Mouse (Mus musculus) adrenal gland, postnatal 36 days (tissue): ENCODE data around the gene Spef1. TPM values are rescaled to one million over a fixed set of nuclear protein-coding genes. Genes with fewer than 3 reads are reported as not detected.
A peak's percentile ranks its signal among the peaks of the same experiment; 100 is the strongest.

Experiments used
- DNase-seq, 2 experiments: peaks; one replicate each; pipeline ENCODE4 v3.0.0; 2021; ENCODE audit warnings: mixed read lengths in 1 of 2
- total RNA-seq, 2 experiments: library from RNA; stranded (reverse); gene quantifications; 2 replicates each; pipeline ENCODE4 v1.2.3; 2021

Gene Spef1
- total RNA-seq, 2 experiments from 2014 or later: 4.9 to 6.1 TPM

DNA sequence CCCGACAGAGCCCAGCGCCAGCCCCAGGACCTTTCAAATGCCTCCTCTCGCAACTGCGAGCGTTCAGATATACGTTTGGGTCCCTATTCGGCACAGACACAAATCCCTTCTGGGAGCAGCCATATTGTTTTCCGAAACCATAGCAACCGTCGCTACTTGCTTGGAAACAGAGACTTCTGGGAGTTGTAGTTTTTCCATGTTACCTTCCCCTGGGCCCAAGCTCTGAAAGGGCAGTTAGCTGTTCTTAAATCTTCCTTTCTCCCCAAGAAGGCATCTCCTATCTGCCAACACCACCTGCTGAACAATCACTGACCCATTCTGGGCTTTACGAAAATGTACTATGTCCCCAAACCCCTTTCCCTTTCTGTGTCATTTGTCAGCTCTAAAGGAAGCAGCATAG, 12.4 kb downstream of the Spef1 start:
- DNase-seq: peak; percentile 62 to 73

DNA sequence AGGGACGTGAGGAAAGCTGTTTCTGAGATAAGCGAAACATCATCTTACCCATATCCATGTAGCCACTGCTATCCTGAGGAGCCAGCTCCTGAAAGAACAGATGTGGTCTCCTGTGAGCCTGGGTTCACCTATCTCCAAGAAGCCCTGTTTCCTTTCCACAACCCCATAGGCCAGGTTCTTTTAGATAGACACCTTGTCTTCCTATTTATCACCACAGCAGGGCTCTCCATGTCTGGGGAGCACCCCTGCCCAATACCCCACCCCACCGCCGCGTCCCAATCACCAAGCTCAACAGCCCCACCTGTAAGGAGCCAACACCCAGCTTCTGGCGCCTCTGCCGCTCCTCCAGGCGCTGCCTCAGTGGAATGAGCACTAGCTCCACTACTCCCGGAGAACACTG, 14.8 kb downstream of the Spef1 start:
- no peak for DNase-seq

DNA sequence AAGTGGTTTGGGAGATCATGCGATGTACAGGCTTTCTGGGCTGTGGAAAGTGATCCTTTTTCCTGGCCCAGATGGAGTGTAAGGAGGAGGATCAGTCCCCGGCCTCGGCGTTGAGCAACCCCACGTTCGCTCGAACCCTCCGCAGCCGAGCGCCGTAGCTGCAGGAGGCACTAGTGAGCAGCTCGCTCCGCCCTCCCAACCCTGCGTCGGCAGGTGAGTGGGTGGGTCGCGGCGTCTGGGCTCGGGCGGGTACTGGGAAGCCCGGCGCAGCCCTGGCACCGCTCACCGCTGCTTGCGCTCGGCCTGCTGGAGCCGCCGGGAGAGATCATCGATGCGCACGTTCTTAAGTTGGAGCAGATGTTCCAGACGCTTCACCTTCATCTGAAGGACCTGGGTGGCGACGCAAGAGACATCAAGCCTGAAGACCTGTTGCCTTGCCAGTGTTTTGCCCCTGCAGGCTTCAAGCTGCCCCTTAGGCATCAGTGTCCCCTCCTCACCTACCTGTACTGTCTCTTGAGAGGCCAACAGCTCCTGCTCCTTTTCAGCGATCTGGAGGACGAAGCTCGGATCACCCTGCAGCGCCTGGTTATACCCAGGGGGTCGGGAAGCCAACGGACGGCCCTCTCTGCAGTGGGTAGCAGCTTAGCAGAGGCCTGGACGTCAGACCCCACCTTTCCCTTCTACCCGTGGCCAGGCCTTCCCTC, 15.5 kb downstream of the Spef1 start:
- peak; percentile 85 to 87 for DNase-seq

DNA sequence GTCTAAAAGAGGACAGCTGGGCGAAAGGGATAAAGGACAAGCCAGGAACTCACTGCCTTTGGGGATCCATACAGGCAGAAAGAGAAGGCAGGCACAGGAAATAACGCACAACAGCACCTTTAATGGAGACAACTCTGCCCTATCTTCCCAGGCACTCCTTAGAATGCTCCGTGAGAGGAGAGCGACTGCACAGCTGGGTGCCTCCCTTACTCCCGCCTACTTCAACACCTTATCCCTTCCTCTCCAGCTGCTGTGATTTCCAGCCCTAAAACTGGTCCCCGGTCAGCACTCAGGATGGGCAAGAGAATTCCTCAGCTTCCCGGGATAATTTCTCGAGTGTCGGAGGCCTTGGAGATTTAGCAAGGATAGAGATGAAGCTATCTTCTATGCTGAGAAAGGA, 16.1 kb downstream of the Spef1 start:
- no peak for DNase-seq

DNA sequence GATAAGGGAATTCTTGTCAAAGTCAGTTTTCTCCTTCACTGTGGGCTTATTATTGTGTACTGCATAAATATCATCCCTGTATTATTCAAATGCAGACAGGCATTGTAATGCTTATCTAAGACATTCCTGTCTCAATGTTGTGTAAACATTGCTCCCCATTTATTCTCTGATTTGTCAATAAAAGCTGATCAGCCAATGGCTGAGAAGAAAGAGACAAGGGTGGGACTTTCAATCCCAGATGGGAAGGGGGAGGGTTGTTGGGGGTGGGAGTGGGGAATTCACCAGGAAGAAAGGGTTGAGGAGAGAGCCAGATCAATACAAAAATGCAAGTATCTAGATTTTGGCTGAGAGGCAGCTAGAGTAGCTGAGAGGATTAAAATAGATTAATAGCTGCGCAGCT, 18.2 kb downstream of the Spef1 start:
- no peak for DNase-seq

DNA sequence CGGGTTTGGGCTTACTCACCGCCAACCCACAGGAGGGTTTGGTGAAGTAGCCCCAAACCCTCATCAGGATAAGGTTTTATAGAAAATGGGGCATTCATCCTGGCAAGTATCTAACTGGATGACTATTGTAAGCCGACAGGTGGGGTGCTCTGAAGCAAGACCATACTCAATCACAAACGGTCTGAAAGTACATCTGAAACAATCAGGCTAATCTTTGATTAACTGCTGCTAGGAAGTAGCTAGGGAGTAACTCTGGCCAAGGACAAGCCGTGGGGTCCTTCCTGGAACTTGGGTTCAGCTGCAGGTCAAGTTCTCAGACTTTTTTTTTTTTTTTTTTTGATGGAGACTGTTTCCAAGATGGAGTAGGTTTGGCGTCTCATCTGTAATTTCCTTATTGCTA, 19.1 kb downstream of the Spef1 start:
- no peak for DNase-seq

DNA sequence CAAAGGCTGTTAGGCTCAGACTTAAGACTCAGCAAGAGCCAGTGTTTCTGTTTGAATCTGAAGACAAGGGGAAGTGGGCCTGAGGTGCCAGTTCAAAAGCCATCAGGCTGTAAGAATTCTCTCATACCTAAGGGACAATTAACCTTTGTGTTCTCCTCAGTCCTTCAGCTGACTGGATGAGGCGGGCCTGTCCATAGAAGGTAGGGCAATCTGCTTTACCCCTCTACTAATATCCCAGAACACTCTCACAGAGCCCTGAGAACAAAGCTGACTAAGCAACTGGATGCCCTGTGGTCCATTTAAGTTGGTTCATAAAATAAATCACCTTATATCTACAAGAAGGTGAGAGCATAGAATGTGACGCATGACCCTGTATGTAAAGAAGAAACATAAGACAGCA, 20.9 kb downstream of the Spef1 start:
- DNase-seq: no peak

DNA sequence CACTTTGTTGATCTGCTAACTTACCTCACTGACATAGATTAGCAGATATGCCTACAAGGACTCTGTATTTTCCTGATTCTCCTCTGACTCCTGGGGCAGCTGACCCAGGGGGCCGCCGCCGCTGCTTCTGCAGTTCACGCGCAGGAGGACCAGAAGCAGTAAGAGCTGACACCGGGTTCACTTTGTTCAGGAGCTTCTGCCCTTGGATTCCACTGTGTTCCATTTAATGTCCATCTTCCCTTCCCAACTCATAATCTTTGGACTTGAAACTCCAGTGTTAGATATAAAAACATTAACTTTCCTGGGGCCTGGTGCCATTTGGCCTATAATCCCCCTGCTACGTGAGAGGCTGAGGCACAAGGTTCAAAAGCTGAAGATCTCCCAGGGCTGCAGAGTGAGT, 23.2 kb downstream of the Spef1 start:
- DNase-seq: no peak

DNA sequence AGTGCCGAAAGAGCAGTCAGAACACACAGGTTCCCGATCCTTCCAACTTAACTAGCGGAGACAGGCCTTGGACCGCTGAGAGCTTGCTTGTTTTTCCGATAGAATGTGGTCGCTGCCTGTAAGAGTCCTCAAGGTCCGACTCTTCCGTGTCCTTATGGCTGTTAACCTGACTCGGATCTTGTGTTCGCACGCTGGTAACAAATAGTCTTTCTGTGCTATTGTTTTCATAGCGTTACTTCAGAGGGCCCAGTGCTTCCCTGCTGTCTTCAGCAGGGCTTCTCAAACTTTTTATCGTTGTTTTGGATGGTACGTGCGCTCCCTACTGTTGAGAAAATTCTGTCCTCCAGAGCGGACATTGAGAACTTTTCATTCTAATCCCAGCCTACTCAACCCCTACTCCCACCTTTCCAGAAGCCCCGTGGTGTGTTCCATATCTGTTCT, 26.4 kb downstream of the Spef1 start:
- DNase-seq: peak in 1 of 2 experiments; percentile 47

DNA sequence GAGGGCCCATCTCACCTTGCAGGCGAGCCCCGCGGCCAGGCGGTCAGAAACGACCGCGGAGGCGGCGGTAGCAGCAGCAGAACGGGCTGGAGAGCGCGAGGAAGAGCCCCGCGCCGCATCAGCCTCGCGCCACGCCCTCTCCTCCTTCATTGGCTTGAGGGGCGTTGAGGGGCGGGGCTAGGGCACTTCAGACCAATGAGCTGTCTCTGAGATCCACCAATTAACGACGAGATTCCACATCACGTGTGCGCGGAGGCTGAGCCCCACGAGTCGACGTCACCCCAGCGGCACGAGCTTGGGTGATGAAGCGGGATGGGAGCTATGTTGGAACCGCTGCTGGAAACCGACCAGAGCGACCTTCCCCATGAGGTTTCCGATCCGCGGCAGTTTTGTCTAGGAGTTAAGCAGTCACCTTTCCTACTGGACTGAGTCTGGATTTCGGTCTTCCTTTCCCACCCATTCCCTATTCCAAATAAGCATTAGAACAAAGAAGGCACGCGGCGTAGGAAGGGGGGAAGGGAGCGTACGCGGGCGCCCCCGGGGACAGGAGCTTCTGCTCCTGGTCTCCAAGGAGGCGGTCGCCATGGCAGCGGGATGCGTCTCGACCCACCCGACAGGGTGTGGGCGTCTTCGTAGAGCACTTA, 27.0 kb downstream of the Spef1 start, which contains the start of gene 1700037H04Rik:
Gene 1700037H04Rik, minus strand, starts transcription at position 144 of the 644 bp plus-strand sequence.
- DNase-seq: peak; percentile 95 to 97

DNA sequence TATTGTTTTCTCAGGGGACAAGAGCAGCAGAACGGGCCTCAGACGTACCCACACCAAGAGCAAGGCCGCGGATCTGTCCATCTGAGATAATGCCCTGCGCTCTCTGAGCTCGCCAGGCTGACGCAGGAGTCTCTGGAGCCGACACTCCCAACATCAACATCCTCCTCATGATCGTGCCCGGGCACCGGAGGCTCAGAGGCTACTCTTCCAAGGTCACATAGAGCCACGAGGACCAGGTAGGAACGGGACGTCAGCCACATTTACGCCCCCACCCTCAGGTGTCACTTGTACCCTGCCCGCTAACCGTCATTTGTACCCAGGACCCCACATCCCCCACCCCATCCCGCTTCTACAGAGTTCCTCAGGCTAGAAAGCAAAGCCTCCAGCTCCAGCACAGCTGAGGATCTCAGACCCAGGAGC, 27.6 kb downstream of the Spef1 start:
- peak; percentile 47 to 49 for DNase-seq

DNA sequence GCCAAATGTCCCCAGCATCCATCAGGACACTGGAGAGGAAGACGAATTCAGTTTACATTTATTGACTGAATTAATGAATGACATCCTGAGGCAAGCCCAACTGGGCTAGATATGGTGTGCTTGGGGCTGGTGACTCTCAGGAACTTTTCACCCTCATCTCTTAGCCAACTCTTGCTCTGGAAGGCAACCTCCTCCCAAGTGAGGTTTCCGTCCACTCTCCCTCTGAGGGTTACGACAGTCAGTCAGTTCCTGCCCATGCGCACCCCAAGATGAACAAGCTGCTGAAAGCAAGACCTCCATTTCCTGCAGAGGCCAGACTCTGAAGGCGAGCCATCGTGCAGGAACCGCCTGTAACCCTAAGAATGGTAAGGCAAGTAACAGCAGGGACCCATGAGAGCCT, 30.1 kb downstream of the Spef1 start:
- peak in 1 of 2 experiments; percentile 16 for DNase-seq

DNA sequence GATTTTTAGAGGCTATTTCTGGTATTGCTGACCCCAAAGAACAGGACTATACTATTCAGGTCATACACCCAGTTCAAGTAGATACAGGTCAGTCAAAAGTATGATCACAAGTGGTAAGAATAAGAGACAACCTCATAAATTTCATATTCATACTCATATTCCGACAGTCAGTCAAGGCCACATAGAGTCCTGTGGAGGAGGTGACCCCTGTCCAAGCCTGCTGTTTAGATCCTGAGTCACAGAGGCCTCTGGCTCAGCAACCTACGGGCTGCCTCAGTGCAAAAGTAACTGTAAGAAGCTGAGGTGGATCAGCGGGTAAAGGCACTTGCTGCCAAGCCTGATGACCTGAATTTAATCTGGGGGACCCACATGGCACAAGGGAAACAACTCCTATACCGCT, 33.0 kb downstream of the Spef1 start:
- peak; percentile 34 for DNase-seq

DNA sequence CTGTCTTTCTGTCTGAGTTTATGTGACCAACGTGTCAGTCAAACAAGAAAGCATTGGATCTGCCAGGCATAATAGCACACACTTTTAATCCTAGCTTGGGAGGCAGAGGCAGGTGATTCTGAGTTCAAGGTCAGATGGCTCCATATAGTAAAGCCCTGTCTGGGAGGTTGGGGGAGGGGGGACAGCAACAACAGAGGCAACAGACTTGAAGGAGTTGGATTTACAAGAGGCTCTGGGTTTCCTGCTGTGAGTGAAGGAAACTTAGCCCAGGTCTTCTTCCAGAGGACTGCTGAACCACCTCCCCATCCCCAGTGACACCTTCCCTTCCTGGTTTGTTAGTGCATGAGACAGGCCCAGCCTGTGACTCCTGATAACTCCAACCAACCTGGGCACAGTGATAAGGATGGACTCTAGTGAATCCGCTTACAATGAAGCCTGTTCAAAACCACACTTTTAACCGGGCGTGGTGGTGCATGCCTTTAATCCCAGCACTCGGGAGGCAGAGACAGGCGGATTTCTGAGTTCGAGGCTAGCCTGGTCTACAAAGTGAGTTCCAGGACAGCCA, 34.8 kb downstream of the Spef1 start:
- no peak for DNase-seq

DNA sequence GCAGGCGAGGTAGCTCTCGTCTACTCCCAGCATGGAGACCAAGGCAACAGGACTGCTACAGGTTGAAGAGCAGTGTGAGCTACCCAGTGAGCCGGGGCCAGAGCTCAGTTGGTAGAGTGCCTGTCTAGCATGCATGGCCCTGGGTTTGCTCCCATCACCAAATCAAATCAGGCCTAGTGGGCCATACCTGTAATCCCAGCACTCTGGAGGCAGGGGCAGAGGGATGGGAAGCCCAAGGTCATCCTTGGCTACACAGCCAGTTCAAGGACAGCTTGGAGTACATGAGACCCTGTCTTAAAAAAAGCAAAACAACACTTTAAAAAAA, 37.9 kb downstream of the Spef1 start:
- no peak for DNase-seq

DNA sequence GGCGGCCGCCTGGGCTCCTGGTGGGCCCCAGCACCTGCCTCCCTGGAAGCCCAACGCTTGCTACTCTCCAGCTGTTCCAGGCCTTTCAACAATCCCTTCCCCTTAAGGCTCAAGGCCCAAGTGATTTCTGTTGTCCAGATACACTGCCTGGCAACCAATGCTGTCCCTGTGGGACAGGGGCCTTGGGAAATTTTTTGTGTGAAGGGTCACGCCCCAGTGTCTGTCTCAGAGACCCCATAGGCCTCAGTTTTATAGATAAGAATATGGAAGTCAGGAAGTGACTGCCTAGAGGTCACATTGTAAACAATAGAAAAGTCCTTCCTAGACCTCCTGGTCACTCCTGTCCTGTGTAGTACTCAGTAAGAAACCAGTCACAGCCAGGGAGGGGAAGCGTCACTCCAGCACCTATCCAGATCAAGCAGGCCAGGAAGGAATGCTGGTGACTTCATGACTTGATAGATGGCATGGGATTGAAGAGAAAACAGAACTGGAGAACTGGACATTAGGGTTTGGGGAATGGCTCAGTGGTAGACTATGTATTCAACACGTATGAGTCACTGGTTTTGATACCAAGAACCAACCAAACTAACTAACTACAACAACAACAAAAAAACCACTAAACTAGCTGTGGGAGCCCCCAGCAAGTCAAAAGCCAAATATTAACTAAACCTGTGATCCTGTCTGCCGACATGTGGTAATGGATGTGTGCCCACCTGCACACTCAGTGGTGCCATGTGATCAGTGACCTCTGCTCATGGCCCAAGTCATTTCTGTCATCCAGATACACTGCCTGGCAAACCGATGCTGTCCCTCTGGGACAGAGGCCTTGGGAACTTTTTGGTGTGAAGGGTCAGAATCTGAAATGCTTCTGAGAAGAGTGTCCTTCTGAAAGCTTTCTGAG, 38.5 kb downstream of the Spef1 start:
- no peak for DNase-seq

DNA sequence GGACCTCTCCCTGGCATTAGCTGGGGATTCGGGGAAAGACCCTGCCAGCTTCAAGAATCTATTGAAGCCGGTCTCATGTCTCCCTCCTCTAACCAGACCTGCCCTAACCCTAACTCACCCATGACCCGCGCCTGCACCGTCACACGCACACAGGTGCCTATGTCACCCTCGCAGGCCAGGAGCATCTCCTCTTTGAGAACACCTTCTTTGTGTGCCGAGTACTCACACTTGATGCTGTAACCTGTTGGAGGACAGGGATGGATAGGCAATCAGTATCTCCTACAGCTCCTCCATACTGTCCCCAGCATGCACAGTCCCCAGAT, 40.1 kb downstream of the Spef1 start:
- DNase-seq: no peak

DNA sequence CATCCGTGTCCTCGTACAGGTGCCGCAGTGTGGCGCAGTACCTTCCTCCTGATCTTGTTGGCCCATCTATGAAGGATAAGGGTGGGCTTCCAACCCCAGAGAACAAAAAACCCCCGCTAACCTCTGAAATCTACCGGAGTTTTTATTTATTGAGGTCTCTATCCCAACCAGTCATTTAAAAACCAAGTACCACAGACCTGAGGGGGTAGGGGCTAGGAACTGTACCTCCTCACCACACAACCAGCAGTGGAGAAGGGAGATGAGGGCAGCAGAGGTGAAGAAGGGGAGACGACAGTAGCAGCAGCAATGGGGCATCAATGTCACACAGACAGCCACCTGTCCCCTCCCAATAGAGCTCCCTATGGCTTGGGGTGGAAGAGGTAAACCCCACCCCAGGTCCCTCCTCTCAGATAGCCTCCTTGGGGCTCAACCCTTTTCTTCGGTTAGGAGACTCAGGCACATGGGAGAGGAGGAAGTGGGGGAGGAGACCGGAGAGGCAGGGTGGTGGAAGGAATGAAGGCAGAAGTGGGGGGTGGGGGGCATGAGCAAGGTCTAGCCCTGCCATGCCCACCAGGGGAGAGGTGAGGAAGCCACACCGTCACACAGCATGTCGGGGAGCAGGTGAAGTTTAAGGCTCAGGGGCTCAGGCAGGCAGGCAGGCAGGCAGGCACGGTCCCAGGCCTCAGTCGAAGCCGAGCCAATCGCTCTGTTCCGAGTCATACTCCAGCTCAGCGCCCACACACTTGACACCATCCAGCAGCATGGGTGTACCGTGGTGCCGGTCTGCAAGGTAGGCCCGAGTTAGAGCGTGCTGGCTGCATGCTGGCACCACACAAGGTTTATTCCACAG, 40.7 kb downstream of the Spef1 start:
- DNase-seq: no peak

DNA sequence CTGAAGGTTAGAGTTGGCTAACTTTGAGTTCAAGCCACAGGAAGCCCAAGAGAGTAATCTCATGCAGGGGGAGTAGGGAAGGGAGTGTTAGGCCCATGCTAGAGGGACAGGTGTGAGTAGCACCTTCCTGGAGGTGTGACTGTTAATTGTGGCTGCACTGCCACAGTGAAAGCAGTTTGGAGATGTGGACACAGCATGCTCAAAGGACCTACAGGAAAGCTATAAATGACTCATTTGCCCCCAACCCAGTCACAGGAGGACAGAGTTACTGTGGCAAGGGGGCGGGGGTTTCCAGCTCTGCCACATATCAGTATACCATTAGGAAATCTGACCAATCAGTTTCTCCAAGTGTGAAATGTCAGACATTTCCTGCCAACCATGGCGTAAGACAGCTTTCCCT, 41.5 kb downstream of the Spef1 start:
- no peak for DNase-seq

DNA sequence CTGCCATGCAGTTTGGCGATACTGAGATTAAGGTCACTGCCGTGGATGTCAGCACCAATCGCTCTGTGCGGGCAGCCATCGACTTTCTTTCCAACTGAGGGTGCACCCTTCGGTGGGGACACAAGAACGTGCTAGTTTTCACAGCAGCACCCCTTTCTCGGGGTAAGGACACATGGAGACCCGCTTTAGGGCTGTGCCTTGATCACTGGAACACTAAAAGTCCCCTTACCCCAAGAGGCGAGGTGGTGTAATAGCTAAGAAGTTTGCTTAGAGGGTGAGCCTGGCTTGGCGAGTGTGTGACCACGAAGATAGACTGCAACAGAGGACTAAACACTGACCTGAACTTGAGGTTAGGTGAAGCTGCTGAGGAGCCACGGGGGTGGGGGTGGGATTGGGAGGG, 42.0 kb downstream of the Spef1 start:
- no peak for DNase-seq

DNA sequence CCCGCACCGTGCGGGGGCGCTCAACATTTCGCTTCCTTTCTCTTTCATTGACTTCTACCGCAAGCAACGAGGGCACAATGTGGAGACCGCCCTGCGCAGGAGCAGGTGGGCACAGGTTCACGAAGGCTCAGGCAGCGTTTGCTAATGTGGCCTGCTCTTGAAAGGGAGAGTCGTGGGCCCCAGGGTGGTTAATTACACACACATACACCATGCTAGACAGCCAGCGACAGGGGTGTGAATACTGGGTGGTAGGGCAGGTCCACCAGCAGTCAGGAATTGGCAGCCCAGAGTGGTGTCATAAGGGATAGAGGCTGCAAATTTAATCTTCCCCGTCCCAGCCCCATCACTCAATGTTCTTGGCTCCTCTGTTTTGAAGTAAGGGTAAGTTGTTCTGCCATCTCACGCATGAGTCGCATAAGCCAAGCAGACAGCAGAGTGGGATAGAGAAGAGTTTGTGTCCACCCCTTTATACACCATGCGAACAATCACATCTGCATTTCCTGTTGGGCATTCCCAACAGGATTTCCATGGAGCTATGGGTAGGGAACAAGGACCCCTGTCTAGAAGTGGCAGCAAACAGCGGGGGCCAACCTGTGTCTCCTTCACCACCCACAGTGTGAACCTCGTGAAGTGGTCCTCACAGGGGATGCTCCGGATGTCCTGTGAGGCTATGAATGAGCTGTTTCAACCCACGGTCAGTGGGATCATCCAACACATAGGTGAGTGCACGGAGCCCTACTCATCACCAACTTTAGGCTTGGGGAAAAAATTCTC, 43.9 kb downstream of the Spef1 start:
- DNase-seq: no peak
